Mouse (Mus musculus) stomach, postnatal 0 days (tissue): Measurements from ENCODE around the gene Casp3. TPM values are rescaled to one million over a fixed set of nuclear protein-coding genes. Genes with fewer than 3 reads are reported as not detected.

ENCODE experiments used
- ATAC-seq: fragments of 200-750 bp; cut with Nextera tagmentation; 2 replicates; pipeline ENCODE4 v1.8.0; 2017; ENCODE audit not compliant: low FRiP score, low TSS enrichment
- DNase-seq: peaks from one replicate; pipeline ENCODE4 v3.0.0-alpha.2; 2016; ENCODE audit warnings: low spot score
- H3K27ac ChIP-seq: fragments of 300-500 bp; sonication (generic); replicated peaks from 2 replicates; pipeline ENCODE4 v1.5.1; 2014; ENCODE audit warnings: mild to moderate bottlenecking, control low read depth
- H3K27me3 ChIP-seq: fragments of 300-500 bp; sonication (generic); 2 replicates; pipeline ENCODE4 v1.6.1; 2014; ENCODE audit warnings: low read length; ENCODE audit not compliant: control insufficient read depth, insufficient read depth
- H3K36me3 ChIP-seq: fragments of 300-500 bp; sonication (generic); 2 replicates; pipeline ENCODE4 v1.6.1; 2014; ENCODE audit warnings: low read length, mixed read lengths; ENCODE audit not compliant: control insufficient read depth, insufficient read depth
- H3K4me1 ChIP-seq: fragments of 300-500 bp; sonication (generic); replicated peaks from 2 replicates; pipeline ENCODE4 v1.6.1; 2014; ENCODE audit warnings: antibody characterized with exemption; ENCODE audit not compliant: control insufficient read depth, insufficient read depth
- H3K4me2 ChIP-seq: fragments of 300-500 bp; sonication (generic); replicated peaks from 2 replicates; pipeline ENCODE4 v1.6.1; 2014; ENCODE audit warnings: low read depth, mild to moderate bottlenecking, control low read depth, moderate library complexity
- H3K4me3 ChIP-seq: fragments of 300-500 bp; sonication (generic); 2 replicates; pipeline ENCODE4 v1.5.1; 2014; ENCODE audit warnings: low read depth, low read length, control low read depth
- H3K9ac ChIP-seq: fragments of 300-500 bp; sonication (generic); 2 replicates; pipeline ENCODE4 v1.6.1; 2014; ENCODE audit warnings: mild to moderate bottlenecking, low read length, control low read depth, mixed read lengths
- H3K9me3 ChIP-seq: fragments of 300-500 bp; sonication (generic); 2 replicates; pipeline ENCODE4 v1.6.1; 2016; ENCODE audit warnings: low read length; ENCODE audit not compliant: control insufficient read depth
- CTCF ChIP-seq: IDR thresholded peaks from 2 replicates; pipeline ENCODE4 v1.5.1; 2016; ENCODE audit warnings: antibody characterized with exemption, low read depth, mild to moderate bottlenecking, moderate library complexity
- EP300 ChIP-seq: optimal IDR thresholded peaks from 2 replicates; pipeline ENCODE3; 2016; ENCODE audit warnings: antibody characterized with exemption
- WGBS: fragments of 180-500 bp; shearing (Covaris S2); extraction: QIAGEN DNeasy Blood & Tissue Kit; methylation state at CpG from one replicate; pipeline ENCODE4 v1.1.7; 2014; 5-methylcytosine and 5-hydroxymethylcytosine counted together
- polyA plus RNA-seq: library from polyadenylated mRNA; unstranded; fragments of >200 nt; fragmentation: Nextera tagmentation; extraction: Ambion mirVana; gene quantifications from 2 replicates; pipeline ENCODE4 v1.2.1, GENCODE M21; 2015

The Casp3 gene
- 24.0 and 25.0 TPM in 2 replicates for polyA plus RNA-seq

DNA sequence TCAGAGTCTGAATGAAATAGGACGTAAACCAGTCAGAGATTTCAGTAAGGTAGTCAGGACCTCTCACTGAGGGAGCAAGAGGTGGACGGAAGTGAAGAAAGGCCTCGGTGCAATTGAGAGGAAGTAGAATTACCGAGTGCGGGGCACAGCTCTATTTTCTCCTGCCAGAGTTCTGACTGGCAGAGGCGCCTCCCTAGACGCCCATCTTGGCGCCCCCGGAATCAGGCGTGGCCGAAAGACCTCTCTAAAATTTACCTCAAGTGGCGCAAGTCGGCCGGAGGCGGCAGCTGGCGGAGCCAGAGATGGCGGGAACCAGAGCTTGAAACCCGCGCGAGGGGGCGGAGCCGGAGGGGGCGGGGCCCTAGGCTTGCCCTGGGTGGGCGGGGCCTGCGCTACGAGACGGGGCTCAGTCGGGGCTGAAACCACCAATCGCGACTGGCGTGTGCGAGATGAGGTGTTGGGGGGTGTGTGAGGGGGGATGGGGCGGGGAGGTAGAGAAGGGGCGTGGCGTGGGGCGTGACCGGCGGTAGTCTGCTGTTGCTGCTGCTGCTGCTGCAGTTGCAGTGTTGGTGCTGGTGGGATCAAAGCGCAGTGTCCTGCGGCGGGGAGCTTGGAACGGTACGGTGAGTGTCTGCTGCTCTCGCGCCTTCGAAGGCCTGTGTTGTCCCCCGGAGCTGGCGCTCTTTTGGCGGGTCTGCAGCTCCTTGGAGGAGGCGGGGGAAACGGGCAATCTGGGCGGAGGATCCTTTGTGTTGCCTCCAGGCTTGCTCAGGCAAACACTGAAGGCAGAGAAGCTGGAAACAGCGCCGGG lies at the start of gene Casp3, which contains the start of gene Primpol:
Gene Casp3, plus strand, starts transcription at position 413 of the 811 bp plus-strand sequence.
Gene Primpol, minus strand, starts transcription at position 334 of the 811 bp plus-strand sequence.
- TF ChIP-seq EP300 (no peak), CTCF (0 out of 2 replicates have a peak, but pooled peaks have one; percentile 14)
- Histone ChIP-seq H3K9ac (peak within 1 kb of the TSS; percentile 82), H3K27me3 (no peaks in the 10 kb centered on the region), H3K9me3 (no peaks in the 10 kb centered on the region), H3K36me3 (no peaks in the 10 kb centered on the region), H3K4me3 (peak within 1 kb of the TSS; percentile 83), H3K4me1 (no peaks in the 10 kb centered on the region; the same call in 1 of the 2 replicates), H3K4me2 (peak within 1 kb of the TSS; percentile 94), H3K27ac (peak within 1 kb of the TSS; percentile 87)
- ATAC-seq (peak; percentile 99), DNase-seq (peak; percentile 99)
- WGBS, result under 1% methylated on average over 50 of the region's 54 CpGs

DNA sequence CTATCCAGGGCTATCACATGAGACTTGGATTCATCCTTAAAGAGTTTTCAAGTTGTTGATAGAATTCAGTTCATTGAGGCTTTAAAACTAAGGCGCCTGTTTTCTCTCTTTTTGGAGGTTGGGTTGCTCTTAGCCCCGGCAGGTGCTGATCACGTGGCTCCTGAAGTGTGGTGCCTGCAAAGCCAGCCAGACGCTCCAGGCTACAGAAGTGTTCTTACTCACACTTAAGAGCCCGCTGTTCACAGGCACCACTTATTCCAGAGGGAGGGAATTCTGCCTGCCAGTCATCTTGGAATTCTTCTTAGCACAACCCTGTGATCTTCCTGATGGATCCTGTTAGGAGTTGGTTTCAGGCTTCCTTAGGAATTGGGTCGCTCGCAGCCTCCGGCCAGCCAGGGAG lies 49.1 kb upstream of the Casp3 start:
- ATAC-seq (no peak), DNase-seq (no peak)
- H3K36me3 ChIP-seq, result no peaks in the 10 kb centered on the region

DNA sequence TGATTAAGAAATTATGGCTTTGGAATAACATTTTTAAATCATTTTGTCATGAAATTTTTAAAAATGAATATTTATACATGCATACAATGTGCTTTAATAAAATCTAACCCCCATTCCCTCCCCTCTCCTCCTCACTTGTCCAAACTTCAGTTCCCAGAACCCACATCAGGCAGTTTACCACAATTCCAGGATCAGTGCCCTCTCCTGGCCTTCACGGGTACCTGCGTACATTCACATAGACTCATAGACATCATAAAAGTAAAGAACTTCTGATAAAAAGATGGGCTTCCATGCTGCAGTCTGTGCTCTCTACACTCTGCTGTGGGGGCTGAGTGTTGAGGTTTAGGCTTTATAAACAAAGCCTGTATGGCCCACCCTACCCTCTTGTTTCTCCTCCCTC lies 48.1 kb upstream of the Casp3 start:
- no peak overlapping the region for H3K27ac ChIP-seq
- WGBS, result 71% methylated on average over 2 of the region's 2 CpGs
- peak; percentile 60 for TF ChIP-seq CTCF
- TF ChIP-seq EP300, result no peak
- H3K9me3 ChIP-seq, result no peaks in the 10 kb centered on the region
- H3K4me3 ChIP-seq, result no peak overlapping the region
- no peaks in the 10 kb centered on the region for H3K27me3 ChIP-seq
- ATAC-seq (no peak), DNase-seq (no peak)
- H3K4me2 ChIP-seq, result no peak overlapping the region
- no peaks in the 10 kb centered on the region for H3K4me1 ChIP-seq
- no peak overlapping the region for H3K9ac ChIP-seq
- H3K36me3 ChIP-seq, result no peaks in the 10 kb centered on the region

More for the DNA sequence above, 49.1 kb upstream of the Casp3 start:
- no peaks in the 10 kb centered on the region for H3K9me3 ChIP-seq
- TF ChIP-seq EP300 (no peak), CTCF (no peak)
- whole genome bisulfite sequencing, result 91% methylated on average over 8 of the region's 8 CpGs
- no peaks in the 10 kb centered on the region for H3K4me1 ChIP-seq
- no peak overlapping the region for H3K27ac ChIP-seq
- no peak overlapping the region for H3K4me2 ChIP-seq
- H3K9ac ChIP-seq, result no peak overlapping the region
- no peaks in the 10 kb centered on the region for H3K27me3 ChIP-seq
- no peak overlapping the region for H3K4me3 ChIP-seq

DNA sequence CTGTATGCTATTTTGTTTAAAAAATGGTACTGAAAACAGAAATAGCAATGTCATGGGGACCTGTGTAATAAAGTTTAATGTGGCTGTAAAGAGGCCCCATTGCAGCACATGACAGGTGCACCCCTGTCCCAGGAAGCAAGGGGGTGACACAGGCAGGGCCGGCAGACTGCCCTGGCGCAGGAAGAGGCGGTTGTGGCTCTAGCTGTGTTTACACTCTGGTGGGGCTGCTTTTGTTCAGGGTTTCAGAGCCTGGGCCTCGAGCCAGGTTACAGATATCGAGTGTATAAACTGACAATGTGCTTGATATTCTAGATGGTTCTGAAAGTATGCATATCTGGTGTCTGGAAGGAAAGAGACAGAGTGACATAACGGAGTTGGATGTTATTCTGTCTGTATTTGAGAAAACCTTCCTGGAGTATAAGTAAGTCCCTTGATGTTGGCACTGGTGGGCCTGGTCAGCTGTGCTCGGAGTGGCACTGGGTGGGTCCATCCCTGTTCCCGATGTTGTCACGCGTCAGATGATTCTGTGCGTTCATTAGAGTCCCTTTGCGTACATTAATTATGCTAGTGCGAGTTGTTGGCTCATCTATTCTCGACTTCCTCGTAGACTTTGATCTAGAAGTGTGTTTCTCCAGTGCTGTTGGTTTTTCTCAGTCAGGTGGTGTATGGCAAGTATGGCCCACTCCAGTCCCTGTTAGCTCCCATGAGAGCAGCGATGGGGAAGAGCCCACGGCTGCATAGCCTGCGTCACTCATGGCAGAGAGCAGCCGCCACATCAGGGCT lies 47.2 kb upstream of the Casp3 start:
- TF ChIP-seq EP300 (no peak), CTCF (0 out of 2 replicates have a peak, but pooled peaks have one; percentile 9)
- Histone ChIP-seq H3K27ac (no peak overlapping the region; the same call in 1 of the 2 replicates), H3K4me1 (no peaks in the 10 kb centered on the region), H3K4me2 (no peak overlapping the region), H3K27me3 (no peaks in the 10 kb centered on the region), H3K9me3 (no peaks in the 10 kb centered on the region), H3K36me3 (no peaks in the 10 kb centered on the region), H3K9ac (no peak overlapping the region), H3K4me3 (no peak overlapping the region)
- ATAC-seq (0 out of 2 replicates have a peak, but pooled peaks have one; percentile 38), DNase-seq (peak; percentile 44)
- WGBS, result 63% methylated on average over 19 of the region's 19 CpGs

DNA sequence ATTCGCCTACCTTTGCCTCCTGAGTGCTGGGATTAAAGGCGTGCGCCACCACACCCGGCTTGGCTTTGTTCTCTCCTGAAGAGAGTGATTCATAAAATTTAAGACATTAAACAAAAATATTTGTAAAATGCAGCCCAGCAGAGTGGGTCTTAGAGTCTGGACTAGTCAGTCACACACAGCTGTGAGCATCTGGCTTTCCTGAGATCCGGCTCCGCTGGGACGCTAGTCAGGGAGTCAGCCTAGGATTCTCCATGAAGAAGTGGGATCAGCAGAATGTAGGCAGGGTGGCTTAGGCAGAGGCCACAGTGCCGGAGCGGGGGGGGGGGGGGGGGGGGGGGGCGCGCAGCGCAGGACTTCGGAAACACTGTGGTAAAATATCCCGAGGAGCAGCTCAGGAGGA lies 46.4 kb upstream of the Casp3 start:
- TF ChIP-seq EP300 (no peak), CTCF (no peak)
- Histone ChIP-seq H3K4me3 (no peak overlapping the region), H3K27me3 (no peaks in the 10 kb centered on the region), H3K27ac (no peak overlapping the region), H3K9ac (no peak overlapping the region), H3K9me3 (no peaks in the 10 kb centered on the region), H3K4me1 (no peaks in the 10 kb centered on the region), H3K36me3 (no peaks in the 10 kb centered on the region), H3K4me2 (no peak overlapping the region)
- no peak for DNase-seq
- ATAC-seq, result peak; percentile 50; the same call in 1 of the 2 replicates
- WGBS, result 55% methylated on average over 10 of the region's 14 CpGs
